Mouse (Mus musculus) retina, adult 2 months (tissue): ENCODE measurements around the gene Zfp593.
"Not testable (repeated sequence)": the region's sequence is repeated elsewhere in the genome, so short reads cannot be mapped to it uniquely, and the experiment has no call there.

Source experiments
- DNase-seq: peaks from one replicate; pipeline ENCODE4 v3.0.0-alpha.2; 2012; ENCODE audit warnings: low read depth, low spot score

Zfp593 gene

GRCm38 (mm10) chr4:134245148-134245843, at the start of gene Zfp593:
TSS of gene Zfp593 (minus strand) at chr4:134245592.
- DNase-seq = peak; percentile 72

GRCm38 (mm10) chr4:134293692-134294163, 48.3 kb upstream of the Zfp593 start:
- DNase-seq = no peak

GRCm38 (mm10) chr4:134293061-134293691, 47.8 kb upstream of the Zfp593 start:
- DNase-seq = no peak

- DNase-seq = peak; percentile 65
Measured at GRCm38 (mm10) chr4:134292067-134292466, 46.7 kb upstream of the Zfp593 start.

- DNase-seq = no peak
Measured at GRCm38 (mm10) chr4:134288397-134289256, 43.2 kb upstream of the Zfp593 start.

- peak; percentile 70 for DNase-seq
Measured at GRCm38 (mm10) chr4:134287575-134288025, 42.2 kb upstream of the Zfp593 start, which contains the start of gene Pdik1l. TSS of gene Pdik1l (minus strand) at chr4:134287895.

- peak; percentile 90 for DNase-seq
Measured at GRCm38 (mm10) chr4:134287168-134287564, 41.8 kb upstream of the Zfp593 start.

GRCm38 (mm10) chr4:134286226-134287167, 41.1 kb upstream of the Zfp593 start:
- no peak for DNase-seq

GRCm38 (mm10) chr4:134284942-134285341, 39.5 kb upstream of the Zfp593 start:
- no peak for DNase-seq

GRCm38 (mm10) chr4:134273417-134274345, 28.3 kb upstream of the Zfp593 start:
- DNase-seq = no peak

GRCm38 (mm10) chr4:134272731-134273416, 27.5 kb upstream of the Zfp593 start:
- DNase-seq = no peak

GRCm38 (mm10) chr4:134271979-134272378, 26.6 kb upstream of the Zfp593 start:
- no peak for DNase-seq

- DNase-seq = not testable (repeated sequence)
Measured at GRCm38 (mm10) chr4:134269622-134270021, 24.2 kb upstream of the Zfp593 start.

- DNase-seq = no peak
Measured at GRCm38 (mm10) chr4:134268102-134268655, 22.8 kb upstream of the Zfp593 start.

GRCm38 (mm10) chr4:134265860-134266585, 20.6 kb upstream of the Zfp593 start:
- DNase-seq = no peak

GRCm38 (mm10) chr4:134263191-134263590, 17.8 kb upstream of the Zfp593 start:
- no peak for DNase-seq

- no peak for DNase-seq
Measured at GRCm38 (mm10) chr4:134258354-134258753, 13.0 kb upstream of the Zfp593 start.
